Comparison of ENCODE assay signal across 9 mouse cellular contexts in the genomic region with DNA sequence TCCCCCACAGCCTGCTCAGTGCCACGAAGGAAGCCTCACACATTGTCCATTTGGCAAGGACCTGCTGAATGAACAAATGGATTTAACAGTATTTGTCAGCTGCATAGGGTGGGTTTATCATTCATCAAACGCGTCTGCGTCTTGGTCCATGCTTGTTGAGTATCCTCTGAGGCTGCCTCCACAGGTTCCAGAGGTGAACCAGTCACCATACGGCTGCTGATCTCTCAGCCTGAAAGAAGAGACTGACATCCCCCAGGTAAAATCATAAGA. TPM values are rescaled to one million over a fixed set of nuclear protein-coding genes. Genes with fewer than 3 reads are reported as not detected.
DNase-seq lines count a peak whose midpoint lies in the region; ATAC-seq lines count a peak whose summit lies in the region.
"Had no signal": no experiment of that assay in that cellular context is flagged by ENCODE, and none has a peak within 500 bp of the region (broad histone marks: within the 10 kb centered on the region; RNA-seq: fewer than 3 reads in every experiment).

No protein-coding gene starts in this region.

- peak overlapping the region; percentile 47 for H3K4me3 ChIP-seq in heart, embryonic 12.5 days
- H3K4me3 ChIP-seq in brown adipose tissue, adult 24 weeks (ENCODE audit: insufficient read depth, low read depth, low read length): peak overlapping the region; percentile 14; the same call in 1 of the 2 replicates
- peak overlapping the region; percentile 41 for H3K4me3 ChIP-seq in hindbrain, embryonic 13.5 days
- H3K4me3 ChIP-seq in midbrain, embryonic 12.5 days: peak overlapping the region; percentile 39

- H3K27ac ChIP-seq in heart, embryonic 12.5 days (ENCODE audit: poor library complexity, severe bottlenecking): no peak overlapping the region
- no peak overlapping the region for H3K27ac ChIP-seq in brown adipose tissue, adult 24 weeks (replicated peaks; ENCODE audit: low read depth, low read length)
- H3K27ac ChIP-seq in hindbrain, embryonic 13.5 days: peak overlapping the region; percentile 74
- H3K27ac ChIP-seq in midbrain, embryonic 12.5 days (replicated peaks): no peak overlapping the region

- peaks cover 36% of the 10 kb centered on the region for H3K4me1 ChIP-seq in heart, embryonic 12.5 days (replicated peaks)
- peaks cover 6% of the 10 kb centered on the region for H3K4me1 ChIP-seq in brown adipose tissue, adult 24 weeks (ENCODE audit: control insufficient read depth, insufficient read depth, insufficient read length, low read length)
- H3K4me1 ChIP-seq in hindbrain, embryonic 13.5 days (replicated peaks): peaks cover 41% of the 10 kb centered on the region
- peaks cover 33% of the 10 kb centered on the region for H3K4me1 ChIP-seq in midbrain, embryonic 12.5 days

- peaks cover 62% of the 10 kb centered on the region for H3K27me3 ChIP-seq in heart, embryonic 12.5 days (replicated peaks)
- H3K27me3 ChIP-seq in hindbrain, embryonic 13.5 days: peaks cover 56% of the 10 kb centered on the region
- peaks cover 78% of the 10 kb centered on the region for H3K27me3 ChIP-seq in midbrain, embryonic 12.5 days

- H3K9me3 ChIP-seq in heart, embryonic 12.5 days (replicated peaks): no peaks in the 10 kb centered on the region
- no peaks in the 10 kb centered on the region for H3K9me3 ChIP-seq in hindbrain, embryonic 13.5 days
- H3K9me3 ChIP-seq in midbrain, embryonic 12.5 days: no peaks in the 10 kb centered on the region

- ATAC-seq in heart, embryonic 12.5 days (ENCODE audit: insufficient number of reproducible peaks, low FRiP score): no peak
- no peak for ATAC-seq in hindbrain, embryonic 13.5 days (ENCODE audit: low FRiP score)
- no peak for ATAC-seq in midbrain, embryonic 12.5 days (ENCODE audit: low FRiP score, low read depth)

- no peaks in the 10 kb centered on the region for H3K36me3 ChIP-seq in heart, embryonic 12.5 days
- H3K36me3 ChIP-seq in hindbrain, embryonic 13.5 days: no peaks in the 10 kb centered on the region
- H3K36me3 ChIP-seq in midbrain, embryonic 12.5 days: no peaks in the 10 kb centered on the region

- peak overlapping the region; percentile 81 for H3K4me2 ChIP-seq in heart, embryonic 12.5 days
- peak overlapping the region; percentile 77 for H3K4me2 ChIP-seq in hindbrain, embryonic 13.5 days
- H3K4me2 ChIP-seq in midbrain, embryonic 12.5 days (replicated peaks): peak overlapping the region; percentile 74

- peak overlapping the region; percentile 66; the same call in 1 of the 2 replicates for H3K9ac ChIP-seq in heart, embryonic 12.5 days
- H3K9ac ChIP-seq in hindbrain, embryonic 13.5 days: peak overlapping the region; percentile 76
- no peak overlapping the region for H3K9ac ChIP-seq in midbrain, embryonic 12.5 days (replicated peaks)

- WGBS in heart, embryonic 12.5 days: 17% methylated on average over 5 of the region's 5 CpGs
- WGBS in hindbrain, embryonic 13.5 days: 18% methylated on average over 5 of the region's 5 CpGs
- 11% methylated on average over 5 of the region's 5 CpGs for WGBS in midbrain, embryonic 12.5 days

- no peak for DNase-seq in heart, adult 8-10 months (ENCODE audit: low spot score)
- DNase-seq in urinary bladder, postnatal 14 days (ENCODE audit: low spot score): no peak
- DNase-seq in layer of hippocampus, postnatal 25 days (ENCODE audit: extremely low spot score in 1 of 2, low spot score in 1 of 2): no peak
- DNase-seq in lung, postnatal 4 days: no peak
- DNase-seq: thymus, postnatal 36 days had no signal

RNA-seq across cellular contexts. Expression of a gene that starts 27.7 kb away (rescaled TPM):
- polyA plus RNA-seq in heart, embryonic 12.5 days (2016; fragmentation: Nextera tagmentation; extraction: Ambion mirVana): 25.5 and 27.2 TPM in 2 replicates
- 10 to 100 TPM; 10.9 to 23.6 (median 16.1) TPM for total RNA-seq in heart, adult 8-10 months (2022)
- 1.8 and 2.3 TPM in 2 replicates for polyA plus RNA-seq in brown adipose tissue, adult 24 weeks (2012; ENCODE audit: insufficient read depth, insufficient read length, missing spikeins)
- 5.1 and 5.2 TPM in 2 replicates for polyA plus RNA-seq in hindbrain, embryonic 13.5 days (2015; fragmentation: Nextera tagmentation; extraction: Ambion mirVana)
- 3.9 and 4.4 TPM in 2 replicates for polyA plus RNA-seq in midbrain, embryonic 12.5 days (2016; fragmentation: Nextera tagmentation; extraction: Ambion mirVana)
- total RNA-seq in layer of hippocampus, postnatal 25 days (2021): 10 to 100 TPM; 16.3 to 17.0 TPM
